Mouse (Mus musculus) CH12.LX (cell line): Measurements from ENCODE around the gene Tbx1. TPM values are rescaled to one million over a fixed set of nuclear protein-coding genes. Genes with fewer than 3 reads are reported as not detected.

ENCODE experiments used
- DNase-seq: peaks from one replicate; pipeline ENCODE4 v3.0.0-alpha.2; 2013; ENCODE audit errors: extremely low read depth
- H3K27ac ChIP-seq: 2 replicates; pipeline ENCODE4 v1.5.1; 2012; ENCODE audit warnings: low read depth, mild to moderate bottlenecking, control low read depth, moderate library complexity; ENCODE audit not compliant: insufficient read depth
- H3K27me3 ChIP-seq: replicated peaks from 2 replicates; pipeline ENCODE3; 2012; ENCODE audit warnings: inconsistent platforms
- H3K36me3 ChIP-seq, 2 experiments: replicated peaks in 1 of 2; 2 replicates each; pipeline versions ENCODE3 to v1.6.1; 2012; ENCODE audit warnings: inconsistent platforms in 1 of 2, low read length in 1 of 2, mild to moderate bottlenecking in 1 of 2, mixed read lengths in 1 of 2, moderate library complexity in 1 of 2; ENCODE audit not compliant: control insufficient read depth in 1 of 2, insufficient read depth in 1 of 2
- H3K4me1 ChIP-seq, 2 experiments: 2 replicates each; pipeline ENCODE4 v1.6.1; 2012; ENCODE audit warnings: inconsistent platforms in 1 of 2, moderate library complexity in 1 of 2; ENCODE audit not compliant: insufficient read depth in 2 of 2, control insufficient read depth in 1 of 2
- H3K4me2 ChIP-seq: 2 replicates; pipeline ENCODE4 v1.6.1; 2012; ENCODE audit warnings: low read depth, mild to moderate bottlenecking, control low read depth; ENCODE audit not compliant: poor library complexity, insufficient read depth, severe bottlenecking
- H3K4me3 ChIP-seq, 3 experiments: fragments of 150-350 bp in 1 of 3; sonication (generic) in 1 of 3; replicated peaks in 1 of 3; 2 replicates each; pipeline versions ENCODE3 to v1.5.1; 2011 to 2012; ENCODE audit warnings: low read depth in 2 of 3, low read length in 2 of 3, mild to moderate bottlenecking in 2 of 3, moderate library complexity in 2 of 3, control low read depth in 1 of 3, improper control_type of control experiment in 1 of 3, inconsistent platforms in 1 of 3, mixed read lengths in 1 of 3; ENCODE audit not compliant: poor library complexity in 1 of 3
- H3K79me2 ChIP-seq: replicated peaks from 2 replicates; pipeline ENCODE4 v1.6.1; 2012; ENCODE audit warnings: mild to moderate bottlenecking, moderate library complexity; ENCODE audit not compliant: control insufficient read depth, poor library complexity, insufficient read depth, severe bottlenecking; ENCODE audit errors: extremely low read depth
- H3K9ac ChIP-seq: 2 replicates; pipeline ENCODE4 v1.6.1; 2012; ENCODE audit warnings: low read depth, mild to moderate bottlenecking, control low read depth, moderate library complexity; ENCODE audit not compliant: insufficient read depth
- H3K9me3 ChIP-seq: replicated peaks from 2 replicates; pipeline ENCODE3; 2012; ENCODE audit warnings: low read length, inconsistent platforms, mixed read lengths
- CTCF ChIP-seq, 2 experiments: IDR thresholded peaks in 1 of 2; conservative IDR thresholded peaks in 1 of 2; 2 replicates each; pipeline ENCODE4 v1.5.1; 2011 to 2012; ENCODE audit warnings: low read depth in 2 of 2, low read length in 2 of 2, improper control_type of control experiment in 1 of 2, inconsistent platforms in 1 of 2, mild to moderate bottlenecking in 1 of 2, moderate library complexity in 1 of 2
- ELF1 ChIP-seq: IDR thresholded peaks from 2 replicates; pipeline ENCODE4 v1.6.1; 2014; ENCODE audit warnings: low read depth, mild to moderate bottlenecking, inconsistent platforms, low read length, improper control_type of control experiment
- EP300 ChIP-seq: IDR thresholded peaks from 2 replicates; pipeline ENCODE4 v1.6.1; 2011; ENCODE audit warnings: low read length, improper control_type of control experiment
- ETS1 ChIP-seq: conservative IDR thresholded peaks from 2 replicates; pipeline ENCODE4 v1.6.1; 2012; ENCODE audit warnings: low read depth, mild to moderate bottlenecking, inconsistent platforms, low read length, improper control_type of control experiment, moderate library complexity
- GABPA ChIP-seq: IDR thresholded peaks from 2 replicates; pipeline ENCODE4 v1.6.1; 2012; ENCODE audit warnings: low read depth, low read length, improper control_type of control experiment, inconsistent platforms; ENCODE audit not compliant: insufficient replicate concordance
- JUND ChIP-seq: conservative IDR thresholded peaks from 2 replicates; pipeline ENCODE4 v1.6.1; 2011; ENCODE audit warnings: low read depth, low read length, improper control_type of control experiment
- KAT2A ChIP-seq: IDR thresholded peaks from 2 replicates; pipeline ENCODE4 v1.6.1; 2012; ENCODE audit warnings: low read length, improper control_type of control experiment, inconsistent platforms; ENCODE audit not compliant: insufficient replicate concordance
- MAFK ChIP-seq: IDR thresholded peaks from 2 replicates; pipeline ENCODE4 v1.6.1; 2011; ENCODE audit warnings: low read length, improper control_type of control experiment; ENCODE audit not compliant: insufficient replicate concordance
- MAZ ChIP-seq: IDR thresholded peaks from 2 replicates; pipeline ENCODE4 v1.6.1; 2012; ENCODE audit warnings: low read depth, mild to moderate bottlenecking, inconsistent platforms, low read length, improper control_type of control experiment, moderate library complexity
- MXI1 ChIP-seq: IDR thresholded peaks from 2 replicates; pipeline ENCODE4 v1.6.1; 2011; ENCODE audit warnings: mild to moderate bottlenecking, low read depth, low read length, improper control_type of control experiment
- MYC ChIP-seq: IDR thresholded peaks from 2 replicates; pipeline ENCODE4 v1.6.1; 2011; ENCODE audit warnings: low read depth, mild to moderate bottlenecking, improper control_type of control experiment, low read length
- PAX5 ChIP-seq: IDR thresholded peaks from 2 replicates; pipeline ENCODE4 v1.6.1; 2012; ENCODE audit warnings: low read length, inconsistent platforms, mixed read lengths
- POLR2A ChIP-seq: IDR thresholded peaks from 2 replicates; pipeline ENCODE4 v1.6.1; 2011; ENCODE audit warnings: low read depth, mild to moderate bottlenecking, improper control_type of control experiment, low read length
- RCOR1 ChIP-seq: conservative IDR thresholded peaks from 2 replicates; pipeline ENCODE4 v1.6.1; 2012; ENCODE audit warnings: low read depth, mild to moderate bottlenecking, inconsistent platforms, low read length, improper control_type of control experiment
- SIN3A ChIP-seq: IDR thresholded peaks from 2 replicates; pipeline ENCODE4 v1.6.1; 2012; ENCODE audit warnings: low read length, improper control_type of control experiment, inconsistent platforms
- SMC3 ChIP-seq: IDR thresholded peaks from 2 replicates; pipeline ENCODE4 v1.6.1; 2011; ENCODE audit warnings: low read depth, low read length, improper control_type of control experiment
- TBP ChIP-seq: conservative IDR thresholded peaks from 2 replicates; pipeline ENCODE4 v1.6.1; 2011; ENCODE audit warnings: low read depth, low read length, improper control_type of control experiment
- TCF12 ChIP-seq: IDR thresholded peaks from 2 replicates; pipeline ENCODE4 v1.6.1; 2014; ENCODE audit warnings: low read depth, mild to moderate bottlenecking, inconsistent platforms, low read length, improper control_type of control experiment
- USF1 ChIP-seq: IDR thresholded peaks from 2 replicates; pipeline ENCODE4 v1.6.1; 2014; ENCODE audit warnings: low read depth, mild to moderate bottlenecking, inconsistent platforms, low read length, improper control_type of control experiment
- ZMIZ1 ChIP-seq: IDR thresholded peaks from 2 replicates; pipeline ENCODE4 v1.6.1; 2012; ENCODE audit warnings: low read depth, mild to moderate bottlenecking, inconsistent platforms, low read length, improper control_type of control experiment
- ZNF384 ChIP-seq: IDR thresholded peaks from 2 replicates; pipeline ENCODE4 v1.6.1; 2012; ENCODE audit warnings: low read depth, low read length, improper control_type of control experiment, inconsistent platforms
- dilution Hi-C: fragments of 300-500 bp; cut with MboI; formaldehyde crosslinking; loops from 2 replicates; pipeline ENCODE4 v1.14.3; 2020; ENCODE audit warnings: low sequenced_read_pairs; ENCODE audit not compliant: extremely low pct_unique_long_range_greater_than_20kb, extremely low pct_ligation_motif_present
- in situ Hi-C: fragments of 300-500 bp; cut with MboI; formaldehyde crosslinking; loops from 3 replicates; pipeline ENCODE4 v1.14.3; 2019; ENCODE audit warnings: low sequenced_read_pairs, low pct_ligation_motif_present, low pct_unique_long_range_greater_than_20kb, mixed read lengths
- polyA plus RNA-seq: library from polyadenylated mRNA; unstranded; fragments of >175 nt; gene quantifications from 2 replicates; pipeline ENCODE4 v1.2.1, GENCODE M21; 2012; ENCODE audit warnings: low read depth; ENCODE audit not compliant: insufficient read length
- total RNA-seq, 2 experiments: library from RNA; depleted of rRNA; stranded (reverse); fragments of 300-350 nt in 1 of 2; fragments of >200 nt in 1 of 2; gene quantifications; 2 replicates each; pipeline ENCODE4 v1.2.3; 2012 to 2014

Tbx1 gene
- total and polyA plus RNA-seq, 3 experiments, result 0.04 TPM; not detected in 2

DNA sequence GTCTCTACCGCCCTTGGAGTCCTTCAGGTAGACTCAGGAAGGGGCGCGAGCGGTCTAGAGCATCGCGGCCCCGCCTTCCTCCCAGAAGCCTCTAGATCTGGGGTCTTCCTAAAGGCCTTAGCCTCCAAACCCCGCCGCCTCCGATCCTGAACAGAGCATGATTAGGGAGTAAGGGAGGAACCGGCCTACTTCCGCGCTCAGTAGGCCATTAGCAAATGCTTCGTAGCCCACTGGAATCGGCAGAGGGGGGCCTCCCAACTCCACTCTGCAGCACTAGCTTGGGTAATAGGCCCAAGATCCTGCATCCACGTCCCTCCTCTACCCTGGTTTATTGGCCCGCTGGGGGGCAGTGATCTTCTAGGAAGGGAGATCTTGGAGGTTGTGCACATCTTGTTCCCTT lies 31.5 kb upstream of the Tbx1 start, which contains the start of gene Gp1bb:
TSS of gene Gp1bb (minus strand) at position 385 of the 400 bp plus-strand sequence.
- Histone ChIP-seq H3K36me3 (no peaks in the 10 kb centered on the region), H3K27ac (no peak within 1 kb of the TSS), H3K9me3 (peaks cover 11% of the 10 kb centered on the region), H3K4me2 (no peak within 1 kb of the TSS), H3K4me1 (peaks cover 6 to 32% of the 10 kb centered on the region in 2 experiments), H3K79me2 (no peaks in the 10 kb centered on the region), H3K4me3 (no peak within 1 kb of the TSS), H3K9ac (no peak within 1 kb of the TSS), H3K27me3 (peaks cover 75% of the 10 kb centered on the region)
- dilution Hi-C loops (no loop called here), in situ Hi-C loops (loop anchor here (5.0 kb wide), 1 partner anchor 270 kb away; no protein-coding TSS in a partner anchor)
- no peak for TF ChIP-seq MYC
- TF ChIP-seq SMC3, result no peak
- TF ChIP-seq TBP, result no peak
- TF ChIP-seq MAZ, result no peak
- no peak for TF ChIP-seq MAFK
- TF ChIP-seq POLR2A, result no peak
- TF ChIP-seq KAT2A, result no peak
- no peak for TF ChIP-seq TCF12
- TF ChIP-seq USF1, result no peak
- no peak for TF ChIP-seq PAX5
- no peak for TF ChIP-seq MXI1
- no peak for TF ChIP-seq ELF1
- no peak for TF ChIP-seq CTCF (conservative IDR thresholded peaks at IDR 0.05 in 1 of 2, IDR thresholded peaks at IDR 0.05 in 1 of 2; ENCODE audit: low read depth in 2 of 2, low read length in 2 of 2)
- no peak for TF ChIP-seq SIN3A
- TF ChIP-seq GABPA, result no peak
- no peak for TF ChIP-seq ZMIZ1
- TF ChIP-seq EP300, result no peak
- TF ChIP-seq ZNF384, result no peak
- TF ChIP-seq RCOR1, result no peak
- TF ChIP-seq JUND, result no peak
- DNase-seq, result no peak

- H3K79me2 ChIP-seq, result no peaks in the 10 kb centered on the region
- H3K36me3 ChIP-seq, result no peaks in the 10 kb centered on the region
- H3K27me3 ChIP-seq, result peaks cover 69% of the 10 kb centered on the region
- dilution Hi-C loops, result no loop called here
- no peak overlapping the region for H3K4me3 ChIP-seq
- no peak for DNase-seq
- no peak overlapping the region for H3K27ac ChIP-seq
- H3K9ac ChIP-seq, result no peak overlapping the region
- peaks cover 11% of the 10 kb centered on the region for H3K9me3 ChIP-seq
- in situ Hi-C loops, result loop anchor here (5.0 kb wide), 1 partner anchor 269 kb away; no protein-coding TSS in a partner anchor
- peaks cover 6 to 28% of the 10 kb centered on the region in 2 experiments for H3K4me1 ChIP-seq
- TF ChIP-seq ETS1, result no peak
- H3K4me2 ChIP-seq, result no peak overlapping the region
These were observed 31.0 kb upstream of the Tbx1 start for GRCm38 (mm10) chr16:18621362-18622001.
